Mouse (Mus musculus) neural tube, embryonic 12.5 days (tissue): ENCODE results near the gene Il1a. TPM values are rescaled to one million over a fixed set of nuclear protein-coding genes. Genes with fewer than 3 reads are reported as not detected.

ENCODE experiments used
- ATAC-seq: fragments of 200-750 bp; cut with Nextera tagmentation; 2 replicates; pipeline ENCODE4 v1.8.0; 2017; ENCODE audit warnings: low read depth, mild to moderate bottlenecking, moderate TSS enrichment, moderate library complexity; ENCODE audit not compliant: low FRiP score
- H3K27ac ChIP-seq: fragments of 300-500 bp; sonication (generic); 2 replicates; pipeline ENCODE4 v1.5.1; 2016
- H3K27me3 ChIP-seq: fragments of 300-500 bp; sonication (generic); replicated peaks from 2 replicates; pipeline ENCODE4 v1.6.1; 2016; ENCODE audit warnings: mild to moderate bottlenecking
- H3K36me3 ChIP-seq: fragments of 300-500 bp; sonication (generic); 2 replicates; pipeline ENCODE4 v1.6.1; 2016; ENCODE audit warnings: mild to moderate bottlenecking
- H3K4me1 ChIP-seq: fragments of 300-500 bp; sonication (generic); 2 replicates; pipeline ENCODE4 v1.6.1; 2016
- H3K4me2 ChIP-seq: fragments of 300-500 bp; sonication (generic); replicated peaks from 2 replicates; pipeline ENCODE4 v1.6.1; 2016; ENCODE audit warnings: mild to moderate bottlenecking
- H3K4me3 ChIP-seq: fragments of 300-500 bp; sonication (generic); 2 replicates; pipeline ENCODE4 v1.5.1; 2016
- H3K9ac ChIP-seq: fragments of 300-500 bp; sonication (generic); 2 replicates; pipeline ENCODE4 v1.6.1; 2016; ENCODE audit warnings: mild to moderate bottlenecking
- H3K9me3 ChIP-seq: fragments of 300-500 bp; sonication (generic); 2 replicates; pipeline ENCODE4 v1.6.1; 2016; ENCODE audit warnings: mild to moderate bottlenecking
- WGBS: fragments of 180-500 bp; shearing (Covaris S2); methylation state at CpG from one replicate; pipeline ENCODE4 v1.1.7; 2016; 5-methylcytosine and 5-hydroxymethylcytosine counted together
- polyA plus RNA-seq: library from polyadenylated mRNA; unstranded; fragments of >200 nt; fragmentation: Nextera tagmentation; extraction: Ambion mirVana; gene quantifications from 2 replicates; pipeline ENCODE4 v1.2.1, GENCODE M21; 2016

The Il1a gene
- polyA plus RNA-seq, 1 experiment from 2014 or later: 0.28 TPM

DNA sequence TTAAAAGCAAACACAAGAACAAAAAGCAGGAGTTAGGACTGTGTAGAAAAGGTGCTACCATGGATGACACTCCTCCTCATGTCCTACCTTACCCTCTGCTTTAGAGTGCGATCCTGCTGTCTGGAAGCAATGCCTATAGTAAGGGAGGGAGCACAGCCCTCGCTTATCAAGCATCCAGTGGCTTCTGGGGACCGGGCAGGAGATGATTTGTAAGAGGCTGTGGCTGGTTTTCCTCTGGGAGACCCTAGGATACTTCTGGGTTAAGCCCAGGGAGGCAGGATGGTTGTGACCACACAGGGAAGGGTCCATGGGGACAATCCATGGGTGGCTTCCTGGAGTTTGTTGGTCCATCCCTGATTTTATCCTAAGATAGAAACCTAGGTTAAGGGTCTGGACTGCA lies 49.1 kb downstream of the Il1a start:
- no peak overlapping the region for H3K9ac ChIP-seq
- H3K4me1 ChIP-seq: no peaks in the 10 kb centered on the region
- no peaks in the 10 kb centered on the region for H3K9me3 ChIP-seq
- no peak overlapping the region for H3K4me3 ChIP-seq
- H3K27ac ChIP-seq: no peak overlapping the region
- 79% methylated on average over 3 of the region's 3 CpGs for WGBS
- H3K27me3 ChIP-seq: no peaks in the 10 kb centered on the region
- ATAC-seq: no peak
- H3K36me3 ChIP-seq: no peaks in the 10 kb centered on the region
- no peak overlapping the region for H3K4me2 ChIP-seq

- H3K4me2 ChIP-seq: 0 out of 2 replicates have a peak overlapping the region, but pooled peaks have one; percentile 12
- no peaks in the 10 kb centered on the region for H3K27me3 ChIP-seq
- H3K4me1 ChIP-seq: no peaks in the 10 kb centered on the region
- WGBS: 38% methylated on average over 7 of the region's 7 CpGs
- H3K27ac ChIP-seq: no peak overlapping the region
- no peak overlapping the region for H3K4me3 ChIP-seq
- ATAC-seq: peak; percentile 73
- no peaks in the 10 kb centered on the region for H3K36me3 ChIP-seq
- H3K9me3 ChIP-seq: no peaks in the 10 kb centered on the region
- H3K9ac ChIP-seq: peak overlapping the region; percentile 18; the same call in 1 of the 2 replicates
Observed at GRCm38 (mm10) chr2:129258475-129259211, 51.1 kb downstream of the Il1a start.

DNA sequence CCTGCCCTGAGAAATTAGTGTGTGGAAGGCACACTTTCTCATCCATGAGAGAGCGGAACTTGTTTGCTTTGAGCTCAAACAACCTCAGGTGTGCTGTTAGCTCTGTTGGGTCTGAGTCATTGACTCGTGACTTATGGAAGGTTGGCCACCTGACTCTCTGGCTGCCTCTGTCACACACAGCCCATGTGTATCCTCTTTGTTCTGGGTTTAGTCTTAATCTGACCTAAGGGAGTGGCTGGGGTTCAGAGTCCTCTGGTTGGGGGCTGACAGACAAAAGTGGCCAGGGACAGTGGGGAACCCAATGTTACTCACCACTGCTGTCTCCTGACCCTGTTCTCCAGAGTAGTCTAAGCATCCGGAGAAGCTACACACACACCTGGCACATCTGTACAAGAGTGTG lies 51.7 kb downstream of the Il1a start:
- Histone ChIP-seq H3K4me2 (no peak overlapping the region), H3K36me3 (no peaks in the 10 kb centered on the region), H3K9ac (no peak overlapping the region), H3K27me3 (no peaks in the 10 kb centered on the region), H3K9me3 (no peaks in the 10 kb centered on the region), H3K4me3 (no peak overlapping the region), H3K27ac (no peak overlapping the region), H3K4me1 (no peaks in the 10 kb centered on the region)
- ATAC-seq: no peak
- 87% methylated on average over 3 of the region's 3 CpGs for WGBS

- Histone ChIP-seq H3K36me3 (no peaks in the 10 kb centered on the region), H3K27me3 (no peaks in the 10 kb centered on the region), H3K4me2 (no peak overlapping the region), H3K27ac (no peak overlapping the region), H3K9ac (no peak overlapping the region), H3K4me1 (no peaks in the 10 kb centered on the region), H3K4me3 (no peak overlapping the region), H3K9me3 (no peaks in the 10 kb centered on the region)
- 63% methylated on average over 4 of the region's 4 CpGs for WGBS
- ATAC-seq: no peak
Observed at GRCm38 (mm10) chr2:129256006-129256405, 53.8 kb downstream of the Il1a start.

DNA sequence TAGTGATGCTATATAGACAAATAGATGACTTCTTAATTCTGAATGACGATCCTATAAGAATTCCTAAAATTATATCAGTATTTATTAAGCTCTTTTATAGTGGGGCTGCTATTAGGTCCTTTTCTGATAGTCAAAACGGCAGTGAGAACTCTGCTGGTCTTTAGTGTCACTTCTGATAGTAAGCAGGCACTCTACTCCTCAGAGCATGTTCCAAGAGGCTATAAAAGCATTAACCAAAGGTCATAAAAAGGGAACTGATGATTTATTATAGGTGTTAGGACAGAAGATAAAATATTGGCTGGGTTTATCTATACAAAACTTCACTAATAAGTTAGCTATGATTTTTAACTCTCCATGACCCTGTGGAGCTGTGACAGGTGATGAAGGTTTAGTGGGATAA lies 55.7 kb downstream of the Il1a start:
- no peak for ATAC-seq
- H3K27ac ChIP-seq: no peak overlapping the region
- 73% methylated on average over 2 of the region's 2 CpGs for WGBS
- no peak overlapping the region for H3K4me3 ChIP-seq
- H3K9ac ChIP-seq: no peak overlapping the region
- no peaks in the 10 kb centered on the region for H3K9me3 ChIP-seq
- no peak overlapping the region for H3K4me2 ChIP-seq
- H3K4me1 ChIP-seq: no peaks in the 10 kb centered on the region
- H3K27me3 ChIP-seq: no peaks in the 10 kb centered on the region
- H3K36me3 ChIP-seq: no peaks in the 10 kb centered on the region

GRCm38 (mm10) chr2:129253631-129253970 lies 56.2 kb downstream of the Il1a start:
- Histone ChIP-seq H3K27ac (no peak overlapping the region), H3K4me3 (no peak overlapping the region), H3K9me3 (no peaks in the 10 kb centered on the region), H3K4me1 (no peaks in the 10 kb centered on the region), H3K4me2 (no peak overlapping the region), H3K9ac (no peak overlapping the region), H3K36me3 (no peaks in the 10 kb centered on the region), H3K27me3 (no peaks in the 10 kb centered on the region)
- 73% methylated on average over 2 of the region's 2 CpGs for WGBS
- no peak for ATAC-seq

GRCm38 (mm10) chr2:129252836-129253630 lies 56.7 kb downstream of the Il1a start:
- 85% methylated on average over 19 of the region's 19 CpGs for WGBS

More at GRCm38 (mm10) chr2:129252836-129253630, 56.7 kb downstream of the Il1a start:
- H3K4me2 ChIP-seq: no peak overlapping the region
- H3K9me3 ChIP-seq: no peaks in the 10 kb centered on the region
- no peak overlapping the region for H3K27ac ChIP-seq
- H3K36me3 ChIP-seq: no peaks in the 10 kb centered on the region
- H3K9ac ChIP-seq: no peak overlapping the region
- no peak for ATAC-seq
- no peaks in the 10 kb centered on the region for H3K4me1 ChIP-seq
- no peaks in the 10 kb centered on the region for H3K27me3 ChIP-seq
- H3K4me3 ChIP-seq: no peak overlapping the region

Other genes starting within 250 kb of the Il1a start
- gene Ttl, start 244.0 kb downstream of the Il1a start, polyA plus RNA-seq: 23.9 and 24.6 TPM in 2 replicates
- 22.5 and 24.4 TPM in 2 replicates for gene Polr1b, start 209.0 kb downstream of the Il1a start, polyA plus RNA-seq
- 22.4 and 25.9 TPM in 2 replicates for gene Chchd5, start 180.3 kb downstream of the Il1a start, polyA plus RNA-seq
- gene Slc20a1, start 111.2 kb downstream of the Il1a start, polyA plus RNA-seq: 48.5 and 50.0 TPM in 2 replicates
- gene Ckap2l, start 12.8 kb downstream of the Il1a start, polyA plus RNA-seq: 28.5 and 37.9 TPM in 2 replicates
- not detected in 2 replicates for gene Il1b, start 61.2 kb upstream of the Il1a start, polyA plus RNA-seq
- not detected in 2 replicates for gene F830045P16Rik, start 226.6 kb upstream of the Il1a start, polyA plus RNA-seq